Mouse (Mus musculus): ENCODE measurements at regions not wholly inside any gene's neighbourhood (a gene's known extent, or its start where the extent isn't known, plus 50 kb on each side); places are given as distances from the start of the nearest gene placed in this dataset.
A peak's percentile ranks its signal among the peaks of the same experiment; 100 is the strongest.

DNA sequence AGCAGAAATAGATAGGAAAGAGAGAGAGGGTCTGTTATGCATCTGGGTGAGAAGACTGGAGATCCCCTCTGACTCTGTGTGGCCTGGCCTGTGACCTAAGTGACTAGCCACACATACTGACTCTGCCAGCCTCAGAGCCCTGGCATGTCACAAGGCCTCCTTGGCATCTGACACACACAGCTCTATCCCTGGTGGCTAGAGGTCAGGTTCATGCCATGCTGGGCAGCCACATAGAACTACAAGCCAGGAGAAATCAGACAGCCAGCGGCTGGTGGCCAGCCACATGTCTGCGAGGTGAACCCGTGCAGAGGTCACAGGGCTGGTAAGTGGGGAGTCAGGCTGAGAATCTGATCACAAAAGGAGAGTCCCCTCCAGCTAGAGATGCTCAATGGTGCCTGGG is 67.3 kb downstream of the Sik1 start:
- no peak overlapping the region for H3K4me3 ChIP-seq (ENCODE audit: control insufficient read depth, insufficient read depth, low read length)
- peaks cover 23% of the 10 kb centered on the region for H3K4me1 ChIP-seq (replicated peaks; ENCODE audit: control insufficient read depth, insufficient read depth, low read length)
- 94% methylated on average over 3 of the region's 3 CpGs for WGBS
- TF ChIP-seq CTCF (IDR thresholded peaks at IDR 0.05; ENCODE audit: borderline replicate concordance, control insufficient read depth, extremely low read depth, insufficient read depth, low read length, poor library complexity) (no peak), POLR2A (IDR thresholded peaks at IDR 0.05; ENCODE audit: control insufficient read depth, extremely low read depth, insufficient read depth, low read length, poor library complexity) (no peak)
- H3K27ac ChIP-seq (ENCODE audit: control insufficient read depth, insufficient read depth, low read length) = no peak overlapping the region
- no peak for DNase-seq
- H3K27me3 ChIP-seq (ENCODE audit: control insufficient read depth, insufficient read depth, low read length) = no peaks in the 10 kb centered on the region
- H3K36me3 ChIP-seq (ENCODE audit: control insufficient read depth, insufficient read depth, low read length) = no peaks in the 10 kb centered on the region

GRCm38 (mm10) chr17:31789068-31789583 is 66.5 kb downstream of the Sik1 start:
- no peak for TF ChIP-seq POLR2A (IDR thresholded peaks at IDR 0.05; ENCODE audit: control insufficient read depth, extremely low read depth, insufficient read depth, low read length, poor library complexity)
- no peak for TF ChIP-seq CTCF (IDR thresholded peaks at IDR 0.05; ENCODE audit: borderline replicate concordance, control insufficient read depth, extremely low read depth, insufficient read depth, low read length, poor library complexity)
- H3K4me1 ChIP-seq (replicated peaks; ENCODE audit: control insufficient read depth, insufficient read depth, low read length) = peaks cover 30% of the 10 kb centered on the region
- no peaks in the 10 kb centered on the region for H3K27me3 ChIP-seq (ENCODE audit: control insufficient read depth, insufficient read depth, low read length)
- no peak for DNase-seq
- no peak overlapping the region for H3K4me3 ChIP-seq (ENCODE audit: control insufficient read depth, insufficient read depth, low read length)
- no peak overlapping the region for H3K27ac ChIP-seq (ENCODE audit: control insufficient read depth, insufficient read depth, low read length)
- WGBS = 20% methylated on average over 9 of the region's 9 CpGs
- H3K36me3 ChIP-seq (ENCODE audit: control insufficient read depth, insufficient read depth, low read length) = no peaks in the 10 kb centered on the region

DNA sequence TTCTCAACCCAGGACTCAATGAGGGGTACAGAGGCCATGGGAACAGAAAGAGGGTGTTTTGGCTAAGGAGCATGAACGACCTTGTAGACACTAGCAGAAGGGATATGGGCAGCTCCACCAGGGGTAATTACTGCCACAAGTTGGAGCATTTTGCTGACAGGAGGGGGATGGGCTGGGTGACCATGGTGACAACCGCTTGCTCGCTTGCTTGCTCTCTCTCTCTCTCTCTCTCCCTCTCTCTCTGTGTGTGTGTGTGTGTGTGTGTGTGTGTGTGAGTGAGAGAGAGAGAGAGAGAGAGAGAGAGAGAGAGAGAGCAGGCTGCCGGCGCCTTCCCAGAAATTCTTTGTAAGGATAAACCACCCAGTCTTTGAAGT is 65.7 kb downstream of the Sik1 start:
- Histone ChIP-seq H3K4me1 (replicated peaks; ENCODE audit: control insufficient read depth, insufficient read depth, low read length) (peaks cover 30% of the 10 kb centered on the region), H3K27ac (ENCODE audit: control insufficient read depth, insufficient read depth, low read length) (no peak overlapping the region), H3K4me3 (ENCODE audit: control insufficient read depth, insufficient read depth, low read length) (no peak overlapping the region), H3K36me3 (ENCODE audit: control insufficient read depth, insufficient read depth, low read length) (no peaks in the 10 kb centered on the region), H3K27me3 (ENCODE audit: control insufficient read depth, insufficient read depth, low read length) (no peaks in the 10 kb centered on the region)
- 41% methylated on average over 5 of the region's 5 CpGs for WGBS
- TF ChIP-seq POLR2A (IDR thresholded peaks at IDR 0.05; ENCODE audit: control insufficient read depth, extremely low read depth, insufficient read depth, low read length, poor library complexity) = no peak
- TF ChIP-seq CTCF (IDR thresholded peaks at IDR 0.05; ENCODE audit: borderline replicate concordance, control insufficient read depth, extremely low read depth, insufficient read depth, low read length, poor library complexity) = no peak
- DNase-seq = no peak

GRCm38 (mm10) chr17:31790280-31791063 is 65.1 kb downstream of the Sik1 start:
- H3K27ac ChIP-seq (ENCODE audit: control insufficient read depth, insufficient read depth, low read length) = no peak overlapping the region
- TF ChIP-seq POLR2A (IDR thresholded peaks at IDR 0.05; ENCODE audit: control insufficient read depth, extremely low read depth, insufficient read depth, low read length, poor library complexity) (no peak), CTCF (IDR thresholded peaks at IDR 0.05; ENCODE audit: borderline replicate concordance, control insufficient read depth, extremely low read depth, insufficient read depth, low read length, poor library complexity) (no peak)
- H3K27me3 ChIP-seq (ENCODE audit: control insufficient read depth, insufficient read depth, low read length) = no peaks in the 10 kb centered on the region
- 41% methylated on average over 22 of the region's 22 CpGs for WGBS
- H3K4me1 ChIP-seq (replicated peaks; ENCODE audit: control insufficient read depth, insufficient read depth, low read length) = peaks cover 30% of the 10 kb centered on the region
- H3K4me3 ChIP-seq (ENCODE audit: control insufficient read depth, insufficient read depth, low read length) = no peak overlapping the region
- H3K36me3 ChIP-seq (ENCODE audit: control insufficient read depth, insufficient read depth, low read length) = no peaks in the 10 kb centered on the region
- DNase-seq = peak; percentile 33

DNA sequence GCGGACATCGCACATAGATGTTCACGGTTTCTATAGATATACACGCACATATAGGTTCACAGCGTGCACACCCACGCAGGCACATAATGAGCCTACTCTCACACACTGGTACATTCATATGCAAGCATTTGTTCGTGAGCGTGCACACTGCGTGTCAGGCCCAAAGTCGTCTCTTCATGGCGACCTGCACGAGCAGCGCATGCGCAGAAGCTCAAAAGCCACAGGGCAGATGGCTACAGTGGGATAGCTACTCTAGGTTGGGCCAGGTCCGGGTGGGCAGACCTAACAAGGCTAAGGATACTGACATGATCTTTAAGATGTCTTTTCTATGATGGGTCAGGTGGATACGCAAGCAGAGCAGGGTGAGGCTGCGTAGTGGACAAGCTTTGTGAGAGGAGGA is 63.9 kb downstream of the Sik1 start:
- H3K4me1 ChIP-seq (replicated peaks; ENCODE audit: control insufficient read depth, insufficient read depth, low read length) = peaks cover 30% of the 10 kb centered on the region
- H3K27me3 ChIP-seq (ENCODE audit: control insufficient read depth, insufficient read depth, low read length) = no peaks in the 10 kb centered on the region
- no peaks in the 10 kb centered on the region for H3K36me3 ChIP-seq (ENCODE audit: control insufficient read depth, insufficient read depth, low read length)
- no peak overlapping the region for H3K4me3 ChIP-seq (ENCODE audit: control insufficient read depth, insufficient read depth, low read length)
- DNase-seq = no peak
- no peak overlapping the region for H3K27ac ChIP-seq (ENCODE audit: control insufficient read depth, insufficient read depth, low read length)
- no peak for TF ChIP-seq CTCF (IDR thresholded peaks at IDR 0.05; ENCODE audit: borderline replicate concordance, control insufficient read depth, extremely low read depth, insufficient read depth, low read length, poor library complexity)
- no peak for TF ChIP-seq POLR2A (IDR thresholded peaks at IDR 0.05; ENCODE audit: control insufficient read depth, extremely low read depth, insufficient read depth, low read length, poor library complexity)
- WGBS = 98% methylated on average over 17 of the region's 17 CpGs

- H3K27ac ChIP-seq (ENCODE audit: control insufficient read depth, insufficient read depth, low read length) = no peak overlapping the region
- no peaks in the 10 kb centered on the region for H3K36me3 ChIP-seq (ENCODE audit: control insufficient read depth, insufficient read depth, low read length)
- H3K4me1 ChIP-seq (replicated peaks; ENCODE audit: control insufficient read depth, insufficient read depth, low read length) = peaks cover 30% of the 10 kb centered on the region
- DNase-seq = no peak
- H3K27me3 ChIP-seq (ENCODE audit: control insufficient read depth, insufficient read depth, low read length) = no peaks in the 10 kb centered on the region
- 84% methylated on average over 5 of the region's 5 CpGs for WGBS
- TF ChIP-seq CTCF (IDR thresholded peaks at IDR 0.05; ENCODE audit: borderline replicate concordance, control insufficient read depth, extremely low read depth, insufficient read depth, low read length, poor library complexity) = no peak
- no peak for TF ChIP-seq POLR2A (IDR thresholded peaks at IDR 0.05; ENCODE audit: control insufficient read depth, extremely low read depth, insufficient read depth, low read length, poor library complexity)
- no peak overlapping the region for H3K4me3 ChIP-seq (ENCODE audit: control insufficient read depth, insufficient read depth, low read length)
Observed at GRCm38 (mm10) chr17:31793040-31793439, 62.6 kb downstream of the Sik1 start.
